Mouse (Mus musculus) spleen, postnatal 14 days (tissue): ENCODE results near the gene Wipi2.

Experiments
- DNase-seq, 2 experiments: peaks; one replicate each; pipeline ENCODE4 v3.0.0; 2021 to 2022; ENCODE audit warnings: low spot score in 2 of 2

The Wipi2 gene

DNA sequence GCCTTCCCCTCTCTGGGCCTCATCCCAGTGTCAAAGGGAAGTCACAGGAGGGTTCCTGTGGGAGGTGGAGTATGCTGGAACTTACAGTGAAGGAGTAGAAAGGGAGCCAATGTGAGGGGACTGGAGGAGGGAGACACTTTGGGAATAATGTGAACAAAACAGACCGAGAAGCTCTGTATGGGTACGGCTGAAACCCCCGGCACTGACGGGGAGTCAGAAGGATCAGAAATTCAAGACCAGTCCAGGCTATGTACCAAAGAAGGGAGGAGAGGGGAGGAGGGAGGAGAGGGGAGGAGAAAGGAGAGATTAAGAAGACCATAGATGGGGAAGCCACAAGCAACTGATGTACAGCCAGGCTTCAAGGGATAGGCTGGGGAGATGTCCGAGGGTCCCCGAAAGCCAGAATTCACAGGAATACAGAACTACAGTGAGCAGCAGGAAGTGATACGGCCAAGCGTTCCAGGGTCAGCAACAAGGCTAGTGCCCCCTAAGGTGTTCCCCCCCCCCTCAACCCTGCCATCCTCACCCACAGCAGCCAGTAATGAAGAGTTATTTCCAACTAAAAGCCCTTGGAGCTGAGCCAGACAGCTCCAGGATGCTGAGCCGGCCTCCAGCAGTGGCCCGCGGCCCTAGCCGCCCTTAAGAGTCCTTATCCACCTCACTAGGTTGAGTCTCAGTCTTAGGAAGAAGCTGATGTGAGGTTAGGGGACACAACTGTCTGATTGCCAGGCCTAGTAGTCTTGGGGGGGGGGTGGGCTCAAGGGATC is 65.7 kb downstream of the Wipi2 start:
- no peak for DNase-seq

DNA sequence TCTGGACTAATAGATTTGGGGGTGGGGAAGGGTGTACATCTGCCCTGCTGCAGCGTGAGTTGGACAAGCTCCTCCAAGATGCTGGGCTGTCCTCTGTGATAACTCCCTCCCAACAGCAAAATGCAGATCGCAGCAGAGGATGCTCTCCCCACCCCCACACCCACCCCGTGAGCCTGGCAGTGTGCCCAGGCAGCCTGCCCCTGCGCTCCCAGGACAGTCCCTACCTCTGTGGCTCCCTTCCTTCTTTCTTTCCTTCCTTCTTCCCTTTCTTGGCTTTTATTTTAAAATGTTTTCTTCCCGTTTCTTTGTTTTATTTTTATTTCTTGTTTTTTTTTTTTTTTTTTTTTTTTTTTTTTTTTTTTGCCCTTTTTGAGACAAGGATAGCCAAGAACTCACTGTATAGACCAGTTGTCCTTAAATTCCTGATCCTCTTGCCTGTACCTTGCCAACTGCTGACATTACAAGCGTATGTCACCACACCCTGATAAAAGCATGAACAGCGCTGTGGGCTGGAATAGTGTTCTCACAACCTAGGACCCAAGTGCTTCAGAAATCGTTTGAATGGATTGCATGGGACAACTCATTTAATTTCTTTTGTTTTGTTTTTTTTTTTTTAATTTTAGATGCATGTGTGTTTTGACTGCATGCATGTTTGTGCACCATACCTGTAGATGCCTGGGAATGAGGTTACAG is 66.4 kb downstream of the Wipi2 start:
- DNase-seq: no peak

DNA sequence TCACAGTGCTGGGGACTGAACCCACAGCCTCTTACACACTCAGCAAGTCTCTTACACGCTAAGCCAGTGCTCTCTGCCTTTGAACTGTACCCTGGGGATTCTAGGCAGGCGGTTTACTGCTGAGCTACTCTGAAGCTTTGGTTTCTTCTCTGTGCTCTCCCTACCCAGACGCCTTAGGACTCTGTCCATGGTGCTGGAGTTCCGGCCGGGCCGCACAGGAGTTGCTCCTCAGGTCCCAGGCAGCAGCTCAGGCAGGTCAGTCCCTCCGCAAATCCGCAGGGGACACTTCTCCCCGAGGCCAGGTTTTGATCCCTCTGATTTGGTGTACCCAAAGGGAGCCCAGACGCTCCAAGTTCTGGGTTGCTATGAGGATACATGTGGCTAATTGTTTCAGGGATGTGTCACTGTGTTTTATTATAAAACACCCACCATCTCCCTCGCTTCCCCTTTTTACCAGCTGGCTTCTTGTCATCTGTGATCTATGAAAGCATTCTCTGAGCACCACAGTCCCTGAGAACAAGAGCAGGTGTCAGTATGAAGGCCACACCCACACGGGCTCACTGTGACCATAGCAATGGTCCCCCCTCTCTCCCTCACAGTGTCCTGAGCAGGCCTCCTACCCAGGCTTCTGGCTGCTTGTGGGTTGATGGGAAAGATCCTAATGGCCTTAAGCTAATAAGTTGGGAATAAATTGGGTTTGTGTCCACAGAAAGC is 67.3 kb downstream of the Wipi2 start:
- DNase-seq: peak in 1 of 2 experiments; percentile 56

DNA sequence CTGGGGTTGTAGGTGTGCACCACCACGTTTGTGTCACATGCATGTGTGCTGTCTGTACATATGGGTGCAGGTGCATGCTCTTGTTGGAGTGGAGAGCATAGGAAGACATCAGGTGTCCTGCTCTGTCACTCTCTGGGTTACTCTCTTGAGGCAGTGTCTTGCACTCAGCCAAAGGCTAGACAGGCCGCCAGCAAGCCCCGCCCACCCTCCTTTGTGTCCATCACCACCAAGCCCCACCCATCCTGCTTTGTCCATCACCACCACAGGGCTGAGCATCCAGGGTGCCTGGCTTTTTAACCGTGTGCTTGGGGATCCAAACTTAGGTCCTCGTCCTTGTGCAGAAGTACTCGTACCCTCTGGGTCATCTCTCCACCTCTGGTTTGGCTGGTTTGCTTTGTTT is 68.8 kb downstream of the Wipi2 start:
- DNase-seq: no peak

DNA sequence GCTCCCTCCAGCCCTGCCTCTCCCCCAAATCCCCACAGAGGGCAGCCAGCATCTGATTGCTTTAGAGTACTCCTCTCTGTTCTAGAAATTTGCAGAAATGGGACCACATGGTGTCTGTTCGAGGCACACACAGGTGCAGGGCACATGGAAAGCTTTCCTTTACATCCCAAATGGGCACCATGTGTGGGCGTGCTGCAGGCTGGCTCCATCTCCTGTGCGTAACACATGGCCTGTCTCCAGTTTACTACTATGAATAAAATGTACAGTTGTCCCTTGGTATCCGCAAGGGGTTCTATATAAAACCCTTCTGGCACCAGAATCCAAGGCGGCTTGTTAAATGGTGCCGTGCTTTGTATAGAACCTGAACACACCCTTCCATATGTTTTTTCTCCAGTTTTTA is 69.4 kb downstream of the Wipi2 start:
- no peak for DNase-seq

DNA sequence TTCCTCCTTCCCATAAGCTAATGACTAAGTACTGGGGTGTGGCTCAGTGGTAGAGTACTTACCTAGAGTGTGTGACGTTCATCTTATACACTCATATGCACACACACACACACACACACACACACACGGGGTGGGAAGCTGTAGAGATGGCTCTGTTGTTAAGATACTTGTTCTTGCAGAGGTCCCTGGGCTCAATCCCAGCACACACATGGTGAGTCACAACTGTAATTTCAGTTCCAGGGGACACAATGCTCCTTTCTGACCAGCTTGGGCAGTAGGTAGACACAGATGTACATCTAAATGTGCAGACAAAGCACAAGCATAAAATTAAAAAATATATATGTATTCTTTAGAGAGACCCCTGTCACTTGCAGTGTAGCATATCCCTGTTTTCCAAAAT is 70.2 kb downstream of the Wipi2 start:
- DNase-seq: no peak

DNA sequence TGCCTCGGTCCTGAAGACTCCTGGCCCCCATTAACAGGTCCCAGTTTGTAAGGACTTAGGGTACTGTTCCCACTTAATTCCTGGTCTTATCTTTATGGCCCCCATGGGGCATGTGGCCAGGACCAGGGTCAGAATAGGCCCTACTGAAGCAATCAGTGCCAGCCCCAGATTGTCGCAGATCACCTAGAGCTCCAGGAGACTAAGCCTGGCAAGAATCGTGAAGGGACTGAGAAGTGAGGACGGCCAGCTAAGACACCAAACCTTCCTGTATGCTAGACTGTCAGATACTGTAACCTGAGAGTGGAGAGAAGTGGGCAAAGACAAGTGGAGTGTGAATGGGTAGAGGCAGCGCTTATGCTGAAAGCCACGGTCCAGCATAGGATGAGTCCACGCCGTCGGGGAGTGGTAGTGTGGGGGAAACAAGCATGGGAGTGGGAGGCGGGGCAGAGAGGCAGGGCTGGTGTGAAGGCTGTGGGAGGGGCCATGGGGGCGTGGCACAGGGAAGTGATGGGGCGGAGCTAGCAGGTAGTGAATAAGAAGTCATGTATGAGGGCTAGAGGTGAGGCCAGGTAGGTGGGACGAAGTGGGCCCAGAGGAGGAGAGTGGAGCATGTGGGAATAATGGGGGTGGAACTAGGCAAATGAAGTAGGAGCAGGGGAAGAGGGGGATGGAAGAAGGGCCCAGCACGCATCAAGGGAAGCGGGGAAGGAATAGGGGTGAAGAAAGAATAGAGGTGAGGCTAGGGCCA is 73.5 kb downstream of the Wipi2 start:
- DNase-seq: no peak

DNA sequence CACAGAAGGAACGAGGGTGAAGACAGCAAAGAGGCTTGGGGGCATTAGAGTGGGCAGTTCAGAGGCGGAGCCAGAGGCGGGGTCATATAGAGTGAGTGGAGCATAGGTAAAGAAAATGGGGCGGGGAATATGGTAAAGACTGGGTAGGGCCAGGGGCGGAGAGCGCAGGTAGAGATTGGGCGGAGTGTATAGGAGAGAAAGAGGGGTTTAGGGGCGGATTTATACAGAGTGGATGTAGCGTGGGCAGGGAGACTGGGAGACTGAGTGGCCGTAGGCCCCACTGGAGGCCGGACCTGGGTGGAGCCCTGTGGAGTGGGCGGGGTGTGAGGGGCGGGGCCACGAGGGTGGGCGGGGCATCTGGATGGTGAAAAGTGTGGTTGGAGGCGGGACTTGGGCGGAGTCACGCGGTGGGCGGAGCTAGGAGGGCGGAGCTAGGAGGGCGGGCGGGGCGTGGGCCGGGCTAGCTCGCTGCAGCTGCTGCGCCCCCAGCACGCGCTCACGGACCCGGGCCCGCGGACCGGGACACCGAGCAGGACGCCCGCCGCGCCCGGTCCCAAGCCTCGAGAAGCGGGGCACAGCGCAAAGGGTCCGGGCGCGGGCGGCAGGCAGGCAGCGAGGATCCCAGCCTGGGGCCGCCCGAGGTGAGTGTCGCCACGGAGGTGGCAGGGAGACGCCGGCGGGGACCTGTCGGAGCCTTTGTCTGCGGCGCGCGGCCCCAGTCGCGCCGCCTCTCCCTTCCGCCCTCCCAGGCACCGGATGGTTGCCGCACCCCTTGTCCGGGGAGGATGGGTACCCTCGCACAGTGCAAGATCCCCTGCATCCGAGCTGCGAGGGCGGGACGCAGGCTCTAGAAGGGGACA is 74.4 kb downstream of the Wipi2 start:
- DNase-seq: no peak

DNA sequence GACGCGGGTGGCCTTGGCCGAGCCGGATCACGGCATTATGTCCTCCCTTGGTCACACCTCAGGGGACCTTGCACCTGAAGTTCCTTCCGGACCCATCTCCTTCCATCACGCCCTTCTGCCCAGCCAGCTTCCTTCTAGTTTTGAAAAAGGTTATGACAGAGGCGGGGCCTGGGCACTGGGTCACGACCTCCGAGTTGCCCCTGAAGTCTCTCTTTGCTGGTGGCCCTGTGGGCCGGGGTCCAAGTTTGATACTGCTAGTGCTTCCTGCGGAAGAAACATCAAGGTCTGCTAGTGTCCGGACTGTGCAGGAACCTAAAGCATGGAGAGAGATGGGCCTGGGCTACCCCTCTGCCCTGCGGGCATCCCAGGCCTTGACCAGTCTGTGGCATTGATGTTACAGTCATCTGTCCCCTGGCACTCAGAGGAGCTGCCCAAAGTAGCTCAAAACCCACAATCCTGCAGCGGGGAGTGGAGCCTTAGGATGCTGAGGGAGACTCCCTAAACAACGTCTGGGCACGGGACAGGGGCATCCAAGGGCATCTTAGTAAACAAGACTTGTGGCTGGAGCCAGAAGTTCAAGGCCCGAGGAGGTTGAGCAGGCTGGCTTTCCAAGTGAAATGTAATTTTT is 75.1 kb downstream of the Wipi2 start:
- no peak for DNase-seq

DNA sequence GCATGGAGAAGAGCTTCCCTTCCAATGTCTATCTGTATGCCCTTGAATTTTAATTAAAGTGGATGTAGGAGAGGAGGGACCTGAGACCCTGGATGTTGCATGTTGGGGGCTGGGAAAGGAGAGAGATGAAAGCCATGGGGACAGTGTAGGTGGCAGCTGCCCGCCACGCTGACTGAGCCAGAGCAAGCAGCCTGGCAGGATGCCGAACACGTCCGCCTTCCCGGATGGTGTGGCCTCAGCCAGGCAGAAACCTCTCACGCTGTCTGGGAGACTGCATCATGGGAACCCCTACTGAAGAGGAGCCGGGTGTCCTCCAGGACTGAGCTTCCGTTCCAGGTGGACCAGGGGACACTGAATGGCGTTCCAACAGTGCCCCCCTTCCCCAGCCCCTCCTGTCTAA is 76.1 kb downstream of the Wipi2 start:
- no peak for DNase-seq

DNA sequence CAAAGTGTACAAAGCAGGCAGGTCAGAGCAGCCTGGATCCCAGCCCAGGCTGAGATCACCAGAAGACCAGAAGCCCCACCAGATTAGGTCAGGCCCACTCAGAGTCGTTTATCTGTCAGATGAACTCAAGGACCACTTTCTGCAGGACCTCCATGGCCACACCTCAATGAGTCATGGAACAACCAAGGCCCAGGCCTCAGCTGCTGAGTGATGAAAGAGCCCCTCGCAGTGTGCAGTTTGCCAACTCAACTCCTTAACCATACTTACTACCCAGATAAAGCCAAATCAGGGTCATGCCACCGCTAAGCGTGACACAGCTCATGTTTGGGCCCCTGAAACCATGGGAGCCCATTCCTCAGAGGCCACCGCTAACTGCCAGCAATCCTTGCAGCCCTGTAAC is 80.2 kb downstream of the Wipi2 start:
- no peak for DNase-seq

DNA sequence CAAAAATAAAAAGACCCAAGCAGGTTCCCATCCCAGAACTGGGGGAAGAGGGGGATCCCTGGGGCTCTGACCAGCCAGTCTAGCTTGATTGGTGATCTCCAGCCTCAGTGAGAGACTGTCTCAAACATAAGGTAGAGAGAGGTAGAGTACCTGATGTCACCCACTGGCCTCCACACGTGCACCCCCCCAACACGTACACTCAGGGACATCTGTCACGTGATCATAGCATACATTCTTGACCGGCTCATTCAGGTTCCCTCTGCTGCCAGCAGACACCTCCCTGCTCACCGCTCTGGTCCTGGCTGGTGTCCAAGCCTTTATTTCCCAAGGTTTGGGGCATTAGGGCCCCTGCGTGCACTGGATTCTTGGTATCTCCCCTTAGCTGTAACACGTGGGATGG is 81.9 kb downstream of the Wipi2 start:
- no peak for DNase-seq

DNA sequence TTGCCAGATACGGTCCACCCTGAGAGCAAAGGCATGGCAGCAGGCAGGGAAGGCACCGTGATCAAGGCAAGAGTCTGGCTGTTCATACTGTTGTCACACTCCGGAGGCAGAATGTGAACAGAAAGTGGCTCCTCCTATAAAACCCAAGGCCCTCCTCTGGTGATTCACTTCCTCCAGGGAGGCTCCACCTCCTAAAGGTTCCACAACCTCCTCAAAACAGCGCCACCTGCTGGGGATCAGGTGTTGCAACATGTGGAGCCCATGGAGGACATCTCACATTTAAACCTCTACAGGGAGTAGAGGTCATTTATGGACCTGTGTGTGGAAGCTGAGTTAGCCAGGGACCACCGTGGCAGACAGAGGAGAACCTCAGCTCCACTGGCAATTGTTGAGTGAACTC is 84.9 kb downstream of the Wipi2 start:
- no peak for DNase-seq

DNA sequence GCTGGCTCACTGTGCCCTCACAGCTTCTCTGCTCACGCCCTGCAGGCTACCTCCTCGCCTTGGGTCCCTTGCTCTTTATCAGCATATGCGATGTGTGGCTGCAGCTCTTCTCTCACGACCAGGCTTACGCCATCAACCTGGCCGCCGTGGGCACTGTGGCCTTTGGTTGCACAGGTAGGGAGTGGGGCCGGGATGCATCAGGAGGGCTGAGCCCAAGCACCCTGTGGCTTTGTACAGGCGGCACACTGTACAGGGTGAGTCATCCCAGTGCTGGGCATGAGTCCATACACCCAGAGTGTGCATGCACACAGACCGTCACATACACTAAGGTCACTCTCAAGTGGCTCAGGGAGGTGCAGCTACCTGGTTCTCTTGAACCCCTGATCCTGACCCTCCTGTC is 86.5 kb downstream of the Wipi2 start:
- no peak for DNase-seq

DNA sequence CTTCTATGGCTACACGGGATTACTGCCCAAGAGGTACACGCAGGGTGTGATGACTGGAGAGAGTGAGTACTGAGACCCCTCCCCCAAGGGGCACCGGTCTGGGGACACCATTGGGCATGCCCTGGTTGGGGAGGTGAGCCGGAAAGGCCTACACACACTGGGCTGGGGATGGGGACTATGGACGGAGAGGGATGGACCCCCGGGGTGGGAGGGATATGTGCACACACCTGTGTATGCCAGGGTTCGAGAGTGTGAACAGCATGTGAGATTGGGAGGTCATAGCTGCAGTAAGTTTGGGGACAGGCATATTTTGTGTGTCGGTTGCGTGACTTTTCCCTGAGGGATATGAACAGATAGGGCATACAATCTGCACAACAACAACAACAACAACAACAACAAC is 87.6 kb downstream of the Wipi2 start:
- DNase-seq: no peak

DNA sequence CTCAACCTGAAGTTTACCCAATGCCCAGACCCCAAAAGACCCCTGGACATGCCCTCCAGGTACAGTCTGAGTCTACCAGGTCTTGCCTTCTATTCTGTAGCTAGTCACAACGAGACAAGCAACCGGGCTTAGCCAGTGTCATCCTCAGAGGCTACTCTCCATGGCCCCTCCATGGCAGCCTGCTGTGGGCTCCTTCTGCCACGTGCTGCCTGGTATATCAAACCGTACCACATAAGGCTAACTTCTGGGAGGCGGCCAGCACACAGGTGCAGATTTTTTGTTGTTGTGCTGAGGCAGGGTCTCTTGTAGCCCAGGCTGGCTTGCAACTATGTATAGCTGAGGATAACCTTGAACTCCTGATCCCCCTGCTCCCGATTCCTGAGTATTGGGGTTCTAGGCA is 88.6 kb downstream of the Wipi2 start:
- no peak for DNase-seq

DNA sequence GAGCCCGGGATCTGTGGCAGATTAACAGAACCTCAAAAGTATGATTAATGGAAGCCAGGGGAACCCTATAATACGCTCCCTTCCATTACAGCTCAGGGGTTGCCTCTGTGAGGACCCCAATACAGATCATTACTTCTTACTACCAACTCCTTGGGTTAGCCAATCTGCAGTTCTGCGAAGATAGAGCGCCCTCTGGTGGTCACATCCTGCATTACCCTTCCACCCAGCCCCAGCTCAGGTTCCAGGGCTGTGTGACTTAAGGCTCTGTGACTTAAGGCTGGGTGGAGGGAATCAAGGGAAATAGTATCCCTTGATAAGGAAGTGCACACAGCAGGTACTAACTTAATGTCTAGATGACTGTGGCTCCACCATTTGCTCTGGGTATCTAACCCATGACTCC is 90.5 kb downstream of the Wipi2 start:
- peak; percentile 54 to 77 for DNase-seq

DNA sequence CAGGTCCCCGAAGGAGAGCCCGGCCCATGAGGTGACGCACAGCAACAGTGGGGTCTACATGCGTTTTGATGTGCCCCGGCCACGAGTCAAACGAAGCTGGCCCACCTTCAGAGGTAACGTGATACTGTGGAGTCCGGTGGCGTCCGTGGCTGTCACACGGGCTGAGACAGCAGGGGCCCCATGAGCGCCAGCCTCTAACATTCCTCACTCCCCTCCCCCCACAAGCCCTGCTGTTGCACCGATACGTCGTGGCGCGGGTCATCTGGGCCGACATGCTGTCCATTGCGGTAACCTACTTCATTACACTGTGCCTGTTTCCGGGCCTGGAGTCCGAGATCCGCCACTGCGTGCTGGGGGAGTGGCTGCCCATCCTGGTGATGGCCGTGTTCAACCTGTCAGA is 91.0 kb downstream of the Wipi2 start:
- DNase-seq: no peak

DNA sequence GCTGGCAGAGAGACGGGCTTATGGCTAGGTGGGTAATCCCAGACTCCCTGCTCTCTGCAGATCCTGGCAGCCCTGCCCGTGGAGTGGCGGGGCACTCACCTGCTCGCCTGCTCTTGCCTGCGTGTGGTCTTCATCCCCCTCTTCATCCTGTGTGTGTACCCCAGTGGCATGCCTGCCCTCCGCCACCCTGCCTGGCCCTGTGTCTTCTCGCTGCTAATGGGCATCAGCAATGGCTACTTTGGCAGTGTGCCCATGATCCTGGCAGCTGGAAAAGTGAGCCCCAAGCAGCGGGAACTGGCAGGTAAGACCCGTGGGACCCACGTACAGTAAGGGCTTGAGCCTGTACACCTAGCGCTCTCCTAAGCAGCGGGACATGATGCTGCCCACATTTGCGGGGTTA is 92.4 kb downstream of the Wipi2 start:
- DNase-seq: no peak
